Mouse (Mus musculus): ENCODE results near the gene Nrde2. TPM values are rescaled to one million over a fixed set of nuclear protein-coding genes. Genes with fewer than 3 reads are reported as not detected.

Nrde2 gene
- polyA plus RNA-seq, 1 experiment, result 8.3 TPM

- H3K27me3 ChIP-seq (replicated peaks; ENCODE audit: control insufficient read depth, insufficient read depth, low read length), result no peaks in the 10 kb centered on the region
- no peaks in the 10 kb centered on the region for H3K36me3 ChIP-seq (ENCODE audit: control insufficient read depth, insufficient read depth, low read length)
- no peak for DNase-seq
- H3K4me1 ChIP-seq (ENCODE audit: control insufficient read depth, insufficient read depth, low read length), result no peaks in the 10 kb centered on the region
- 64% methylated on average over 13 of the region's 13 CpGs for WGBS
- H3K27ac ChIP-seq (ENCODE audit: insufficient read depth, low read depth, low read length), result no peak overlapping the region
- TF ChIP-seq CTCF (conservative IDR thresholded peaks at IDR 0.05; ENCODE audit: insufficient read depth, insufficient read length, low read depth, low read length) (no peak), POLR2A (IDR thresholded peaks at IDR 0.05; ENCODE audit: low read depth, low read length) (no peak)
- no peak overlapping the region for H3K4me3 ChIP-seq (ENCODE audit: insufficient read depth, low read depth, low read length)
Measured at GRCm38 (mm10) chr12:100180802-100181201, 21.3 kb upstream of the Nrde2 start.

DNA sequence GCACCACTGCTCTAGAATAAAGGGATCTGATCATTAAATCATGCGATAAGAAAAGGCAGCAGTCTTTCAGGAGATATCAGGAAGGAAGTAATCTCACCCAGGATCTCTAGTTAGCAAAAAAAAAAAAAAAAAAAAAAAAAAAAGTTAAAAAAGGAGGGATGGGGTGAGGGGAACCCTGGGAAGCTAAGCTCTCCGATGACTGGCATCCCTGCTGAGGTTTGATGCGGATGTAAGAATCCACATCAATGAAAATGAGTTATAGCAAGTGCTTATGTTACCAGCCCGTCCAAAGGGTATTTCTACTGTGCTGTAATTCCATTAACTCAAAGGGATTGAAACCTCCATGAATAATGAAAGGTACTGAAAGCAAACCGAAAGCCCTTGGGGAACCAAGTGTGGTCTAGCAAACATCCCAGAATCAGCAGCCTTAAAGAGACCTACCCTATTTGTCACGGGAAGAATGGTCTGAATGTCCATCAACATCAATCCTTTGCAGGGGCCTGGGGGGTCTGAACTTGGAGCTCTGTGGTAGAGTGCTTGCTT, 19.5 kb upstream of the Nrde2 start:
- TF ChIP-seq POLR2A (IDR thresholded peaks at IDR 0.05; ENCODE audit: low read depth, low read length) (no peak), CTCF (conservative IDR thresholded peaks at IDR 0.05; ENCODE audit: insufficient read depth, insufficient read length, low read depth, low read length) (no peak)
- no peak overlapping the region for H3K27ac ChIP-seq (ENCODE audit: insufficient read depth, low read depth, low read length)
- H3K36me3 ChIP-seq (ENCODE audit: control insufficient read depth, insufficient read depth, low read length), result no peaks in the 10 kb centered on the region
- whole genome bisulfite sequencing, result 64% methylated on average over 6 of the region's 6 CpGs
- no peaks in the 10 kb centered on the region for H3K27me3 ChIP-seq (replicated peaks; ENCODE audit: control insufficient read depth, insufficient read depth, low read length)
- no peak for DNase-seq
- no peak overlapping the region for H3K4me3 ChIP-seq (ENCODE audit: insufficient read depth, low read depth, low read length)
- H3K4me1 ChIP-seq (ENCODE audit: control insufficient read depth, insufficient read depth, low read length), result no peaks in the 10 kb centered on the region

GRCm38 (mm10) chr12:100176469-100177056, 17.1 kb upstream of the Nrde2 start:
- WGBS, result 56% methylated on average over 11 of the region's 11 CpGs
- no peaks in the 10 kb centered on the region for H3K27me3 ChIP-seq (replicated peaks; ENCODE audit: control insufficient read depth, insufficient read depth, low read length)
- no peaks in the 10 kb centered on the region for H3K4me1 ChIP-seq (ENCODE audit: control insufficient read depth, insufficient read depth, low read length)
- DNase-seq, result no peak
- TF ChIP-seq CTCF (conservative IDR thresholded peaks at IDR 0.05; ENCODE audit: insufficient read depth, insufficient read length, low read depth, low read length) (no peak), POLR2A (IDR thresholded peaks at IDR 0.05; ENCODE audit: low read depth, low read length) (no peak)
- H3K4me3 ChIP-seq (ENCODE audit: insufficient read depth, low read depth, low read length), result no peak overlapping the region
- no peaks in the 10 kb centered on the region for H3K36me3 ChIP-seq (ENCODE audit: control insufficient read depth, insufficient read depth, low read length)
- no peak overlapping the region for H3K27ac ChIP-seq (ENCODE audit: insufficient read depth, low read depth, low read length)

DNA sequence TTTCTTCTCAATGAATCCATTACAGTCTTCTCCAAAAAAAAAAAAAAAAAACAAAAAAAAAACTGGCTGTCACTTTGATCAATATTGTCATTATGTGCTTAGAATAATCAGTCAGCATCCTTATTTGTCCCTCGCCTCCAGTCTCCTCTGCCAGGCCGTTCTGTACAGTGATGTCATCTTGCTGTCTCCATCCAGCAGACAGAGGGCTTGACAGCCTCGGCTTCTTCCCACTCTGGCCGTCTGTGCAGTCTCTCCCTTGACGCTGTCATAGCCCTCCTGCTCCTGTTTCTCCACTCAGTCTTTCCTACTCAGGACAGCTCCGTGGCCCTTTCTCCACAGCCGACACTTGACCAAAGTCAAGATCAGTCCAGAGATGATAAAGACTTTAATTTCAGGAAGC, 13.0 kb upstream of the Nrde2 start:
- Histone ChIP-seq H3K4me3 (ENCODE audit: insufficient read depth, low read depth, low read length) (no peak overlapping the region), H3K4me1 (ENCODE audit: control insufficient read depth, insufficient read depth, low read length) (no peaks in the 10 kb centered on the region), H3K27ac (ENCODE audit: insufficient read depth, low read depth, low read length) (no peak overlapping the region), H3K36me3 (ENCODE audit: control insufficient read depth, insufficient read depth, low read length) (no peaks in the 10 kb centered on the region), H3K27me3 (replicated peaks; ENCODE audit: control insufficient read depth, insufficient read depth, low read length) (no peaks in the 10 kb centered on the region)
- no peak for DNase-seq
- TF ChIP-seq POLR2A (IDR thresholded peaks at IDR 0.05; ENCODE audit: low read depth, low read length), result no peak
- 65% methylated on average over 7 of the region's 7 CpGs for WGBS

DNA sequence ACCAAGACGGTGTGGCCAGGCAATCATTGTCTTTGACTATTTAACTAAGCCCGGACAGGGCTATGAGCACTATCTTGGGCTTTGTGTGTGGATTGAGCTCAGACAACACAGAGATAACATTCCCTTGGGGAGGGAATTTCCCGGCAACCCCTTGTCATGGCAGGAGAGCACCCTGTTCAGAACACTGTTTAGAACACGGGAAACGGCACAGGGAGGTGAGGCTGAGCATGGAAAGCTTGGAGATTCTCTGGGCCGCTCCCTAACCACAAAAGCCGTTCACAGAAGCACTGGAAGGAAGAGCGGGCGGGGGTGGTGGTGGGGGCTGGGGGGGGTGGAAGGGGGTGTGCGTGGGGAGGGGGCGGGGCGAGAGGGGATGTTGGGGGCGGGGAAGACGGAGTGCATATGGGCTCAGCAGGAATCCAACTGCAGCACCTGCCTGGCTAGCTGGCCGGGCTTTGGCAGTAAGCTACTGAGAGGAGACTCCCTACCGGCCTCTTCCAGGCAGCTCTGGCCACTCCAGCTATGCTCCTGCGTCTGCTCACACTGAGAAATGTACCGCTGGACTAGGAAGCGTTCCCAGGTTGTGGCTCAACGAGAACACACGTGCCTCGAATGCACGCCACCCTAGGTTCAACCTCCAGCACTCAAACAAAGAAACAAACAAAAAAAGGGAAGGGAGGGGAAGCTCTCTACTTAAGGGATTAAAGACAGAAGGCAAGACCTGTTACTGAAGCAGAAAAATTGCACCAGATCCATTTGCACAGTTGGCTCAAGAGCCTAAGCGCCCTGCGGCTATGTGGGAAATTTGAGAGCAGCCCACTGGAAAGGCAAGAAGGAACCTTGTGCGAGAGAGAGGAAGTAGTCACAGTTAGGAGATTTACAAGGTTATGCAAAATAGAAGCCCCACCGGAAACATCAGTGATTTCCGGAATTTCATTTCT, 8.7 kb upstream of the Nrde2 start:
- peak overlapping the region; percentile 54 for H3K27ac ChIP-seq (ENCODE audit: insufficient read depth, low read depth, low read length)
- no peaks in the 10 kb centered on the region for H3K4me1 ChIP-seq (ENCODE audit: control insufficient read depth, insufficient read depth, low read length)
- 13% methylated on average over 25 of the region's 28 CpGs for WGBS
- H3K4me3 ChIP-seq (ENCODE audit: insufficient read depth, low read depth, low read length), result peak overlapping the region; percentile 3; the same call in 1 of the 2 replicates
- peak; percentile 52 for DNase-seq
- no peaks in the 10 kb centered on the region for H3K36me3 ChIP-seq (ENCODE audit: control insufficient read depth, insufficient read depth, low read length)
- TF ChIP-seq POLR2A (IDR thresholded peaks at IDR 0.05; ENCODE audit: low read depth, low read length) (no peak), CTCF (conservative IDR thresholded peaks at IDR 0.05; ENCODE audit: insufficient read depth, insufficient read length, low read depth, low read length) (no peak)
- no peaks in the 10 kb centered on the region for H3K27me3 ChIP-seq (replicated peaks; ENCODE audit: control insufficient read depth, insufficient read depth, low read length)

DNA sequence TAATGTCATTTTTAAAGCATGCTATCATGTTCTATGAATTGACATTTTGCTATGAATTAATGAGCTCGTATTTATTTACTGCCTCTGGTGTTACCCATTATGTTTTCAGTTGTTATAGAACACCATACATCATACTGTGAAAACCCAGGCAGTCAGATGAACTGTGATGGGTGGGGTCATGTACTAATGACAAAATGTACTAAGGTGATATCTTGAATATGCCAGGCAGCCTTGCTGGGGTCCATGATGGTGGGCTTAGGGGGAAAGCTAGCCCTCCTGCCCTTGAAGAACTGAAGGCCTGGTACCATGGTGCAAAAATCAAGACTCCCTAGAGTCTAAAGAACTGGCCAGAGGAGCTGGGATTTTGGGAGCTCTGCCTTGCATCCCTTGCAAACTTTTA, 8.0 kb upstream of the Nrde2 start:
- TF ChIP-seq POLR2A (IDR thresholded peaks at IDR 0.05; ENCODE audit: low read depth, low read length), result no peak
- no peak for TF ChIP-seq CTCF (conservative IDR thresholded peaks at IDR 0.05; ENCODE audit: insufficient read depth, insufficient read length, low read depth, low read length)
- WGBS, result 95% methylated on average over 1 of the region's 1 CpGs
- H3K27ac ChIP-seq (ENCODE audit: insufficient read depth, low read depth, low read length), result no peak overlapping the region

DNA sequence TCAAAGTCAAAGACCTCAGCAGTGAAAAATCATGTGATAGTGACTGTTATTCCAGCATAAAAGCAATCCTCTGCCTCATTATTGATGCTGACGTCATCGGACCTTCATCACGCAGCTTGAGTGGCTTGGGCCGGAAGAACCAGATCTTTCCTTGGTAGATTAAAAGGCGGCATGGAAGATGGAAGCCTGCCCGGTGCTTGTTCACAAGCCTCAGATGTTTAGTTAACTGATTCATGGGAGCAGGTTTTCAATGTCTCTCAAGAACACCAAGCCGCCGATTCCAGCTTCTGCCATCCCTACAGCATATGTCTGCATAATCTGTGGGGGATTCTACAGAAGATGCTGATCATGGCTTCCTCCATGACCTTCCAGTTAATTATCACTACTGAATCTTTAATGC, 7.5 kb upstream of the Nrde2 start:
- WGBS, result 81% methylated on average over 8 of the region's 8 CpGs
- DNase-seq, result no peak
- Histone ChIP-seq H3K27me3 (replicated peaks; ENCODE audit: control insufficient read depth, insufficient read depth, low read length) (no peaks in the 10 kb centered on the region), H3K36me3 (ENCODE audit: control insufficient read depth, insufficient read depth, low read length) (no peaks in the 10 kb centered on the region), H3K4me3 (ENCODE audit: insufficient read depth, low read depth, low read length) (no peak overlapping the region), H3K27ac (ENCODE audit: insufficient read depth, low read depth, low read length) (no peak overlapping the region), H3K4me1 (ENCODE audit: control insufficient read depth, insufficient read depth, low read length) (no peaks in the 10 kb centered on the region)
- no peak for TF ChIP-seq CTCF (conservative IDR thresholded peaks at IDR 0.05; ENCODE audit: insufficient read depth, insufficient read length, low read depth, low read length)
- TF ChIP-seq POLR2A (IDR thresholded peaks at IDR 0.05; ENCODE audit: low read depth, low read length), result no peak

More for the DNA sequence above, 8.0 kb upstream of the Nrde2 start:
- Histone ChIP-seq H3K27me3 (replicated peaks; ENCODE audit: control insufficient read depth, insufficient read depth, low read length) (no peaks in the 10 kb centered on the region), H3K36me3 (ENCODE audit: control insufficient read depth, insufficient read depth, low read length) (no peaks in the 10 kb centered on the region), H3K4me1 (ENCODE audit: control insufficient read depth, insufficient read depth, low read length) (no peaks in the 10 kb centered on the region), H3K4me3 (ENCODE audit: insufficient read depth, low read depth, low read length) (no peak overlapping the region)
- DNase-seq, result no peak

Data from kidney, adult 2 months (tissue).